Mouse (Mus musculus): ENCODE data around the gene Vps35. TPM values are rescaled to one million over a fixed set of nuclear protein-coding genes. Genes with fewer than 3 reads are reported as not detected.
A peak's percentile ranks its signal among the peaks of the same experiment; 100 is the strongest.

Vps35 gene
- polyA plus RNA-seq, 1 experiment from 2014 or later: 137 TPM

DNA sequence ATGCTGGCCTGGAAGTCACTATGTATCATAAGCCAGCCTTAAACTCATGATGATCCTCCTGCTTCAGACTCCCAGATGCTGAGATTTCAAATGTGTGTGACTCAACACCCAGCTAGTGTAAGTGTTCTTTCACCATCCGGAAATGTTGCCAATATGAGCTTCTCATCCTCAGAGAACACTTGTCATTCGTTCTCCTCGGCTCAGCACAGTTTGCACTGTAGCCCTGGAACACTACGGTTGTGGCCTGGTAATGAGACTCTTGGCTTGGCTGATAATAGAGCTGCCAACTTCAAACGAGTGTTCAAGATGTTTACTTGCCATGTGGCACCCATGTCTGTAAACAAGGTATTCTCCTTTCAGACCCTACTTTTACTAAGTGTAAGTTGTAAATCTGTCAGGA, 3.9 kb upstream of the Vps35 start:
- Histone ChIP-seq H3K27me3 (ENCODE audit: low read depth, poor library complexity, severe bottlenecking) (no peaks in the 10 kb centered on the region), H3K27ac (no peak overlapping the region), H3K4me1 (peaks cover 12% of the 10 kb centered on the region), H3K4me3 (no peak overlapping the region), H3K9me3 (replicated peaks) (no peaks in the 10 kb centered on the region), H3K36me3 (peaks cover 75% of the 10 kb centered on the region)
- WGBS: 83% methylated on average over 5 of the region's 5 CpGs
- no peak for DNase-seq (ENCODE audit: low spot score)

DNA sequence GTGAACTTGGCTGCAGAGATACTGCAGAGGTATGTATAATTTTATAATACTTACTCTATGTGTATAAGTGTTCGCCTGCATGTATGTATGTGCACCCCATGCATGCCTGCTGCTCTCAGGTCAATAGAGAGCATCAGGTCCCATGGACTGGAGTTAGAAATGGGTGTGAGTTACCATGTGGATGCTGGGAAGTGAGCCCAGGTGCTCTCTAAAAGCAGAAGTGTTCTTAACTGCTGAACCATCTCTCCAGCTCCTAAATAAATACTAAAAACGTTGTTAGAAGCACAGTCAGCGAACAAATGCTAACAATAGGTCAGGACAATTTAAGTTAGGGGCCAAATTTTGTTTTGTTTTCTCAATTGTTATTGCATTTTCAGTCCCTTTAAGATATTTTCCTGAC, 3.3 kb upstream of the Vps35 start:
- no peak for DNase-seq (ENCODE audit: low spot score)
- Histone ChIP-seq H3K4me1 (peaks cover 18% of the 10 kb centered on the region), H3K27me3 (ENCODE audit: low read depth, poor library complexity, severe bottlenecking) (no peaks in the 10 kb centered on the region), H3K9me3 (replicated peaks) (no peaks in the 10 kb centered on the region), H3K4me3 (no peak overlapping the region), H3K36me3 (peaks cover 69% of the 10 kb centered on the region), H3K27ac (no peak overlapping the region)
- WGBS: 93% methylated on average over 3 of the region's 3 CpGs

DNA sequence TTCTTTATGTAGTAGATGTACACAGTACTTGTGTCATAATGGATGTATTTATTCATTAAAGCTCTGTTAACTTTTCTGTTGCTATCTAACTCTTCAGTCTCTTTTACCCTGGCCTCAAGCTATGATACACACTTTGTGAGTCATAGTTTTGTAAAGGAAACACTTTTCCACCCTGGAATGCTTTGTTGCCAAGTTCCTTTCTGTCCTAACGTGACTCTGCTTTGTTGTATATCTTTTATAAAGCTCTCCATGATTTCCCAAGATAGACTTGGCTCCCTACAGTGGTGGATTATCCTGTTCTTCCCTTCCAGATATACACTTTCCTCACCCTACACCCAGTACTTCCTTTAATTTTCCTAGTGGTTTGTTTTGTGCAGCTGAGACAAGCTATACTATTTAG, 2.3 kb upstream of the Vps35 start:
- DNase-seq (ENCODE audit: low spot score): no peak
- H3K27me3 ChIP-seq (ENCODE audit: low read depth, poor library complexity, severe bottlenecking): no peaks in the 10 kb centered on the region
- WGBS: 88% methylated on average over 1 of the region's 1 CpGs
- H3K4me1 ChIP-seq: peaks cover 22% of the 10 kb centered on the region
- H3K36me3 ChIP-seq: peaks cover 60% of the 10 kb centered on the region
- no peak overlapping the region for H3K4me3 ChIP-seq
- no peak overlapping the region for H3K27ac ChIP-seq
- no peaks in the 10 kb centered on the region for H3K9me3 ChIP-seq (replicated peaks)

DNA sequence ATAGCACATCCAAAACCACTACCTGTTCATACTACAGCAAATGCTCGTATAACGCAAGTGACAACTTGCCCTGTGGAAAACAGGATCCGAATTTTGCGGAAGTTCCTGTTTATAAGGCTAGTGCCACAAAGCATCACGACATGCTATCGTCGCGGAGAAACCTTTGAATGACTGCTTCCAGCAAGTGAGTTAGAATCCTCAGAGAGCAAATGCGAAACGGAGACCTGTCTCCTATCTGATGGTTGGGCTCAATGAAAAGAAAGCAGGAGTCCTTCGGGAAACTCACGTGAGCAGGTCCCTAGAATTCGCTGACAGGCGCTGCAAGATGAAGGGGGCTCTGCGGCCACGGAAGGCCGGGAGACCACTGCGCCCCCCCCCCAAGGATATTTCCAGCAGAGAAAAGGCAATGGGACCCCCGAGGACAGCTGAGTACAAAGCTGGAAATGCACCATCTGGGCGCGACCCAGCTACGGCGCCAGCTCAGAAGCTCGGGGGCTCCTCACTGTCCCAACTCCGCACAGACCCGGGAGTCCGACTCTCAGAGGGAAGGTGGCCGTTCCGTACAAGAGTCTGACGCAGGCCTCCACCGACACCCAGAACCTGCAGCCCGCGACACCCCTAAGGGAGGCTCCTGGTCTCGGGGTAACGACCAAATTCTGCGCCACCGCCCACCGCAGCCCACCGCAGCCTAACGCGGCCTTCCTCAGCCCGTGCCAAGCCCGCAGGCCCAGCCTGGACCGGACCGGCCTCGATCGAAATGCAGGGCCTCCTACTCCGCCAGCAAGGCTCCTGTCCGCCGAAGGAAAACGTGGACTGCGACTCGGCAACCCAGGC, 785 bp downstream of the Vps35 start:
- H3K27ac ChIP-seq: peak overlapping the region; percentile 94
- no peak for DNase-seq (ENCODE audit: low spot score)
- peaks cover 22% of the 10 kb centered on the region for H3K4me1 ChIP-seq
- whole genome bisulfite sequencing: under 1% methylated on average over 53 of the region's 53 CpGs
- H3K9me3 ChIP-seq (replicated peaks): no peaks in the 10 kb centered on the region
- H3K27me3 ChIP-seq (ENCODE audit: low read depth, poor library complexity, severe bottlenecking): no peaks in the 10 kb centered on the region
- peaks cover 39% of the 10 kb centered on the region for H3K36me3 ChIP-seq
- H3K4me3 ChIP-seq: peak overlapping the region; percentile 90

DNA sequence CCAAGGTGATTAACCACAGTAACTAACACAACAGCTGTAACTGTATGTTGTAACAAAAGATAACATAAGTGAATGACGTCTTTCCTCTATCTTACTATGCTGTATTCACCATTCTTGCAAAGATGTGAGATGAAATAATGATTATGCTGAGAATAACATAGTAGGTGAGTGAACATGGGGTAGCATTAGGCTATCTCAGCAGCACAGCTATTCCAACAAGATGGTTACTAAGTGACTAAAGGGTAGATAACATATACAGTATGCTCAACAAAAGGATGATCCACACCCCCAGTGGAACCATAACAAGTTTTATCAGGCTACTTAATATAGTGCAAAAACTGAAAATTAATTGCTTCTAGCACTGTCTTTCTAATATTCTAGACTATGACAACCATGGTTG, 12.8 kb downstream of the Vps35 start:
- no peaks in the 10 kb centered on the region for H3K9me3 ChIP-seq (replicated peaks)
- peaks cover 84% of the 10 kb centered on the region for H3K36me3 ChIP-seq
- H3K27me3 ChIP-seq (ENCODE audit: low read depth, poor library complexity, severe bottlenecking): no peaks in the 10 kb centered on the region
- H3K27ac ChIP-seq: no peak overlapping the region
- H3K4me1 ChIP-seq: no peaks in the 10 kb centered on the region
- H3K4me3 ChIP-seq: no peak overlapping the region
- no peak for DNase-seq (ENCODE audit: low spot score)
- WGBS: 95% methylated on average over 1 of the region's 1 CpGs

DNA sequence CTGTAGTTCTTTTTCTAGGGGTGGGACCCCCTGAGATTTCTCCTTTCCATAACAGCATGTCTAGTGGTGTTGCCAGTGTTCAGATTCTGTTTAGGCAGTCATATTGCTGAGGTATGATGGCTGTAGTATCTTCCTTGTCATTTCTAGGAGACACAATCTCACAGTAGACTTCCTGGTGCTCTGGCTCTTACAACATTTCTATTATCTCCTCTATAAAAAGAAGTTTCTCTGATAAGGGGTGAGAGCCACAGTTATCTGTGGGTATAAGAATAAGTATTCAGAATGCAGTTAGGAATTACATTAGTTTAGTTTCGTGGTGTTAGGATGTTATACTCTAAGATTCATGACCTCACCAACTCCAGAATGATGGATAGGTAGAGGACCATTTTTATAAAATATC, 72.3 kb downstream of the Vps35 start:
- DNase-seq (ENCODE audit: low spot score): no peak
- no peaks in the 10 kb centered on the region for H3K9me3 ChIP-seq (replicated peaks)
- H3K27me3 ChIP-seq (ENCODE audit: low read depth, poor library complexity, severe bottlenecking): no peaks in the 10 kb centered on the region
- no peak overlapping the region for H3K27ac ChIP-seq
- no peak overlapping the region for H3K4me3 ChIP-seq
- WGBS: 83% methylated on average over 1 of the region's 1 CpGs
- no peaks in the 10 kb centered on the region for H3K4me1 ChIP-seq
- no peaks in the 10 kb centered on the region for H3K36me3 ChIP-seq

DNA sequence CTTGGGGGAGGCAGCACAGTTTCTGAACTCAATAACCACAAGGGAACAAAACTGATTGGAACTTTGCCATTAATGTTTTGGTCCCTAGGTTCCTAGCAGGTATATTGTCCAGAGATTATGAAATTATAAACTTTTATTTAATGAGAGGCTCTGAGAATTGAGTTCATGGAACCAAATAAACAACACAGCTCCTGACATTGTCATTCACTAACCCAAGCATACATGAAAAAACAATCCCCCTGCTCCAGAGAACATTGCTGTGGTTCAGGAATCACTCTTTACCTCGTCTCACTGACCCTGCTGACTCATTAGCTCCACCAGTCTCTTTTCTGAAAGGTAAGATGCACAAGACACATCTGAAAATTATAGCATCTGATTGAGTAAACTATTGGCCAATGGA, 73.9 kb downstream of the Vps35 start, which contains the start of gene Olfr371:
Gene Olfr371, plus strand, starts transcription at position 301 of the 400 bp plus-strand sequence.
- Histone ChIP-seq H3K36me3 (no peaks in the 10 kb centered on the region), H3K27ac (no peak within 1 kb of the TSS), H3K27me3 (ENCODE audit: low read depth, poor library complexity, severe bottlenecking) (no peaks in the 10 kb centered on the region), H3K4me1 (no peaks in the 10 kb centered on the region), H3K9me3 (replicated peaks) (no peaks in the 10 kb centered on the region), H3K4me3 (no peak within 1 kb of the TSS)
- DNase-seq (ENCODE audit: low spot score): no peak
- WGBS: 55% methylated on average over 1 of the region's 1 CpGs

DNA sequence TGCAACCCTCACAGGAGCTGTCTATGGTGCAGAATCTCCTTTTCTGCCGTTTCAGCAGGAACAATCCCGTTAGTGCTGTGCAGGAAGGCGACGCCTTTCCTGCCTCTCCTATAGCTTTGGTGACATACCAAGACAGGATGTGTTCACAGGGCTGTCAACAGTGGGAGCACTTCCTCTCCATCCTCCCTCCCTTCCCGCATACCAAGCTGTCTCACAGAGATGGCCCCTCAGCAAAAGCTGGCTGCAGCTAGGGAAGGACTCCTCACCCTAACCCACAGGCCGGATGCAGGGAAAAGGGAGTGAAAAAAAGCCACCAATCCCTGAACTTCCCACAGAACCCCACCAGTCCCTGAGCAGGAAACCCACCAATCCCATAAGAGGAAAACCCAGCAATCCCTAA, 78.6 kb downstream of the Vps35 start:
- no peak for DNase-seq (ENCODE audit: low spot score)
- H3K36me3 ChIP-seq: no peaks in the 10 kb centered on the region
- 58% methylated on average over 6 of the region's 6 CpGs for WGBS
- no peak overlapping the region for H3K27ac ChIP-seq
- H3K4me1 ChIP-seq: no peaks in the 10 kb centered on the region
- H3K27me3 ChIP-seq (ENCODE audit: low read depth, poor library complexity, severe bottlenecking): no peaks in the 10 kb centered on the region
- no peak overlapping the region for H3K4me3 ChIP-seq
- H3K9me3 ChIP-seq (replicated peaks): no peaks in the 10 kb centered on the region

DNA sequence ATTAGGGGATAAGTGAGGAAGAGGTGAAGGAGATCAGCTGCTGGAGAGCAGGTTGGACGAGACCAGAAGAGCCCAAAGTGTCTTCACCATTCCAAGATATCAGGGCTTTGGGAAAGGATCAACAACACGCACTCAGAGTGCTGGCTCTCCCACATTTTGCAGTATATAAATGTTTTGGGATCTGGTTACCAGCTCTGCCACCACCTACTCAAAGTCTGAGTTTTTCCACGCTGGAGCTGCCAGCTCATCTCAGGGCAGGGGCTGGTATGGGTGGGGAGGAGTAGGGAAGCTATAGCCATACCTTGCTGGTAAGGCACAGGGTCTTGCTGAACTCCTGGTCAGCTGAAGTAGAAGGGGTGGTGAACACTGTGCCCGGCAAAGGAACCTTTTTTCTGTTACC, 79.4 kb downstream of the Vps35 start:
- WGBS: 81% methylated on average over 4 of the region's 4 CpGs
- Histone ChIP-seq H3K4me1 (no peaks in the 10 kb centered on the region), H3K27me3 (ENCODE audit: low read depth, poor library complexity, severe bottlenecking) (no peaks in the 10 kb centered on the region)

More for the DNA sequence above, 79.4 kb downstream of the Vps35 start:
- no peak for DNase-seq (ENCODE audit: low spot score)
- Histone ChIP-seq H3K36me3 (no peaks in the 10 kb centered on the region), H3K27ac (no peak overlapping the region), H3K9me3 (replicated peaks) (no peaks in the 10 kb centered on the region), H3K4me3 (no peak overlapping the region)

Other genes starting within 250 kb of the Vps35 start
- gene Fbxw9, start 239.7 kb downstream of the Vps35 start, polyA plus RNA-seq (2016; fragmentation: Nextera tagmentation; extraction: Ambion mirVana): 19.9 and 23.1 TPM in 2 replicates
- gene Gm5741, start 231.8 kb downstream of the Vps35 start, polyA plus RNA-seq (2016; fragmentation: Nextera tagmentation; extraction: Ambion mirVana): 0.79 TPM in 1 of 2 replicates, not detected in the other
- 70.2 and 79.0 TPM in 2 replicates for gene Dhps, start 228.0 kb downstream of the Vps35 start, polyA plus RNA-seq (2016; fragmentation: Nextera tagmentation; extraction: Ambion mirVana)
- gene Wdr83os, start 219.1 kb downstream of the Vps35 start, polyA plus RNA-seq (2016; fragmentation: Nextera tagmentation; extraction: Ambion mirVana): 109 and 116 TPM in 2 replicates
- gene Wdr83, start 218.5 kb downstream of the Vps35 start, polyA plus RNA-seq (2016; fragmentation: Nextera tagmentation; extraction: Ambion mirVana): 62.5 and 66.4 TPM in 2 replicates
- 22.4 and 25.2 TPM in 2 replicates for gene Man2b1, start 216.5 kb downstream of the Vps35 start, polyA plus RNA-seq (2016; fragmentation: Nextera tagmentation; extraction: Ambion mirVana)
- gene Zfp791, start 176.7 kb downstream of the Vps35 start, polyA plus RNA-seq (2016; fragmentation: Nextera tagmentation; extraction: Ambion mirVana): 1.1 and 1.9 TPM in 2 replicates
- gene Cks1brt, start 147.9 kb downstream of the Vps35 start, polyA plus RNA-seq (2016; fragmentation: Nextera tagmentation; extraction: Ambion mirVana): not detected in 2 replicates
- not detected in 2 replicates for gene Olfr371, start 73.8 kb downstream of the Vps35 start, polyA plus RNA-seq (2016; fragmentation: Nextera tagmentation; extraction: Ambion mirVana)
- gene Orc6, start 170 bp downstream of the Vps35 start, polyA plus RNA-seq (2016; fragmentation: Nextera tagmentation; extraction: Ambion mirVana): 156 and 158 TPM in 2 replicates
- 0.93 TPM in 2 replicates for gene Mylk3, start 86.5 kb upstream of the Vps35 start, polyA plus RNA-seq (2016; fragmentation: Nextera tagmentation; extraction: Ambion mirVana)
- gene 4921524J17Rik, start 133.0 kb upstream of the Vps35 start, polyA plus RNA-seq (2016; fragmentation: Nextera tagmentation; extraction: Ambion mirVana): 41.4 and 44.1 TPM in 2 replicates
- gene Gpt2, start 192.8 kb upstream of the Vps35 start, polyA plus RNA-seq (2016; fragmentation: Nextera tagmentation; extraction: Ambion mirVana): 63.7 and 65.8 TPM in 2 replicates